Mouse (Mus musculus): Measurements from ENCODE around the gene Asb18. TPM values are rescaled to one million over a fixed set of nuclear protein-coding genes. Genes with fewer than 3 reads are reported as not detected.
A peak's percentile ranks its signal among the peaks of the same experiment; 100 is the strongest.

Gene Asb18
- total RNA-seq, 2 experiments from 2014 or later: 0.84 to 0.98 TPM

GRCm38 (mm10) chr1:89974541-89974940 lies 39.9 kb downstream of the Asb18 start:
- no peak for DNase-seq (ENCODE audit: low spot score in 2 of 2)

GRCm38 (mm10) chr1:89971848-89972247 lies 42.6 kb downstream of the Asb18 start:
- DNase-seq (ENCODE audit: low spot score in 2 of 2): no peak

- no peak for DNase-seq (ENCODE audit: low spot score in 2 of 2)
Measured at GRCm38 (mm10) chr1:89969714-89970110, 44.8 kb downstream of the Asb18 start.

GRCm38 (mm10) chr1:89969072-89969713 lies 45.3 kb downstream of the Asb18 start:
- no peak for DNase-seq (ENCODE audit: low spot score in 2 of 2)

- DNase-seq (ENCODE audit: low spot score in 2 of 2): peak; percentile 51 to 70
Measured at GRCm38 (mm10) chr1:89968111-89968851, 46.2 kb downstream of the Asb18 start.

GRCm38 (mm10) chr1:89967585-89967984 lies 46.9 kb downstream of the Asb18 start:
- no peak for DNase-seq (ENCODE audit: low spot score in 2 of 2)

GRCm38 (mm10) chr1:89964426-89964825 lies 50.0 kb downstream of the Asb18 start:
- no peak for DNase-seq (ENCODE audit: low spot score in 2 of 2)

GRCm38 (mm10) chr1:89963296-89963695 lies 51.2 kb downstream of the Asb18 start:
- no peak for DNase-seq (ENCODE audit: low spot score in 2 of 2)

GRCm38 (mm10) chr1:89962092-89962491 lies 52.4 kb downstream of the Asb18 start:
- no peak for DNase-seq (ENCODE audit: low spot score in 2 of 2)

GRCm38 (mm10) chr1:89959393-89959792 lies 55.1 kb downstream of the Asb18 start:
- DNase-seq (ENCODE audit: low spot score in 2 of 2): no peak

- peak; percentile 72 to 82 for DNase-seq (ENCODE audit: low spot score in 2 of 2)
Measured at GRCm38 (mm10) chr1:89943202-89943601, 71.3 kb downstream of the Asb18 start.

GRCm38 (mm10) chr1:89942395-89942976 lies 72.0 kb downstream of the Asb18 start:
- DNase-seq (ENCODE audit: low spot score in 2 of 2): no peak

- no peak for DNase-seq (ENCODE audit: low spot score in 2 of 2)
Measured at GRCm38 (mm10) chr1:89941701-89942381, 72.6 kb downstream of the Asb18 start.

- no peak for DNase-seq (ENCODE audit: low spot score in 2 of 2)
Measured at GRCm38 (mm10) chr1:89940961-89941524, 73.4 kb downstream of the Asb18 start.

- peak; percentile 23 to 48 for DNase-seq (ENCODE audit: low spot score in 2 of 2)
Measured at GRCm38 (mm10) chr1:89939981-89940726, 74.3 kb downstream of the Asb18 start.

- no peak for DNase-seq (ENCODE audit: low spot score in 2 of 2)
Measured at GRCm38 (mm10) chr1:89939596-89939960, 74.9 kb downstream of the Asb18 start.

GRCm38 (mm10) chr1:89938884-89939595 lies 75.4 kb downstream of the Asb18 start:
- DNase-seq (ENCODE audit: low spot score in 2 of 2): no peak

GRCm38 (mm10) chr1:89935493-89936348 lies 78.7 kb downstream of the Asb18 start:
- no peak for DNase-seq (ENCODE audit: low spot score in 2 of 2)
